Mouse (Mus musculus): Measurements from ENCODE around the gene Ccdc8.

GRCm38 (mm10) chr7:17022176-17022575 lies 29.7 kb downstream of the Ccdc8 start:
- TF ChIP-seq CTCF (IDR thresholded peaks at IDR 0.05; ENCODE audit: low read depth, low read length): no peak
- no peak for TF ChIP-seq POLR2A (IDR thresholded peaks at IDR 0.05; ENCODE audit: extremely low read depth, insufficient read depth, low read length)
